Mouse (Mus musculus) neural tube, embryonic 15.5 days (tissue): ENCODE results near the gene Slc11a2. TPM values are rescaled to one million over a fixed set of nuclear protein-coding genes. Genes with fewer than 3 reads are reported as not detected.
"Not testable (repeated sequence)": the region's sequence is repeated elsewhere in the genome, so short reads cannot be mapped to it uniquely, and the experiment has no call there.

Experiments used
- ATAC-seq: fragments of 200-750 bp; cut with Nextera tagmentation; 2 replicates; pipeline ENCODE4 v1.8.0; 2017; ENCODE audit warnings: mild to moderate bottlenecking, moderate TSS enrichment, moderate library complexity; ENCODE audit not compliant: low FRiP score
- H3K27ac ChIP-seq: fragments of 300-500 bp; sonication (generic); replicated peaks from 2 replicates; pipeline ENCODE4 v1.5.1; 2015; ENCODE audit warnings: mild to moderate bottlenecking, inconsistent platforms
- H3K27me3 ChIP-seq: fragments of 300-500 bp; sonication (generic); replicated peaks from 2 replicates; pipeline ENCODE4 v1.6.1; 2015; ENCODE audit warnings: inconsistent platforms
- H3K36me3 ChIP-seq: fragments of 300-500 bp; sonication (generic); 2 replicates; pipeline ENCODE4 v1.6.1; 2015; ENCODE audit warnings: inconsistent platforms
- H3K4me1 ChIP-seq: fragments of 300-500 bp; sonication (generic); 2 replicates; pipeline ENCODE4 v1.6.1; 2015; ENCODE audit warnings: inconsistent platforms
- H3K4me2 ChIP-seq: fragments of 300-500 bp; sonication (generic); 2 replicates; pipeline ENCODE4 v1.6.1; 2015; ENCODE audit warnings: inconsistent platforms, mild to moderate bottlenecking, moderate library complexity
- H3K4me3 ChIP-seq: fragments of 300-500 bp; sonication (generic); replicated peaks from 2 replicates; pipeline ENCODE4 v1.5.1; 2015; ENCODE audit warnings: mild to moderate bottlenecking, inconsistent platforms
- H3K9ac ChIP-seq: fragments of 300-500 bp; sonication (generic); replicated peaks from 2 replicates; pipeline ENCODE4 v1.6.1; 2015; ENCODE audit warnings: mild to moderate bottlenecking, inconsistent platforms
- H3K9me3 ChIP-seq: fragments of 300-500 bp; sonication (generic); replicated peaks from 2 replicates; pipeline ENCODE4 v1.6.1; 2016; ENCODE audit warnings: inconsistent platforms
- WGBS: fragments of 180-500 bp; shearing (Covaris S2); methylation state at CpG from one replicate; pipeline ENCODE4 v1.1.7; 2015; ENCODE audit warnings: mixed read lengths; 5-methylcytosine and 5-hydroxymethylcytosine counted together
- polyA plus RNA-seq: library from polyadenylated mRNA; unstranded; fragments of >200 nt; fragmentation: Nextera tagmentation; extraction: Ambion mirVana; gene quantifications from 2 replicates; pipeline ENCODE4 v1.2.1, GENCODE M21; 2015

Gene Slc11a2
- polyA plus RNA-seq, 1 experiment from 2014 or later: 23.5 TPM

DNA sequence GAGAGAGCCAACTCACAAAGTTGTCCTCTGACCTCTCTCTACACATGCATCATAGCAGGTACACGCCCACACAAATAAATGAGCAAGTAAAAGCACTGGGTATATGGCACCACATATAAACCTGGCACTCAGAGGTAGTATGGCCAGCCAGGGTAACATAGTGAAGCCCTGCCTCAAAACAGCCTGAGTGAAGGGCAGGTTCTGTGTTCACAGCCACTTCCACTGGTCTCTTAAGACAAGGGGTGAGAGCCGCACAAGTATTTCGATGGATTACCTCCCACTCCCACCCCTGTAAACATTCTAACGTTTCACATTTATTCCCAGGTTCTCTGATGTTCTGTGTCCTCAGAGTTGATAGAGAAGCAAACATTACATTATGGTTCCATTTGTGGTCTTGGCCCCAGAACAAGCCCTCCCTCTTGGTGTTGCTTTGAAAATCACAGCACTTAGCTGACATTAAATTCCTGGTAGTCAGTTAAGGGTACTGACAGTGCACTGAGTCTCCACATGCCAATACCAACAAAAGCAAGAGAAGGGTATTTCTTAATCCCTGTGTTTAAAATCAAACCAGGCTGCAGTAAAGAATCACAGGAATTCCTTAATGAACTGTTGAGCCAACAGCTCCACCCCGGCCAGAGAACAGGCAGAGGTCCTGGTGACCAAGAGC lies 83.4 kb downstream of the Slc11a2 start:
- H3K36me3 ChIP-seq, ATAC-seq, H3K27me3 ChIP-seq, H3K4me1 ChIP-seq, H3K4me2 ChIP-seq, H3K4me3 ChIP-seq, H3K9ac ChIP-seq, H3K27ac ChIP-seq, H3K9me3 ChIP-seq: not testable (repeated sequence)
- 86% methylated on average over 4 of the region's 5 CpGs for WGBS

Other genes starting within 250 kb of the Slc11a2 start
- gene Atf1, start 197.3 kb downstream of the Slc11a2 start, polyA plus RNA-seq: 13.3 and 22.0 TPM in 2 replicates
- gene Tmprss12, start 144.2 kb downstream of the Slc11a2 start, polyA plus RNA-seq: not detected in 2 replicates
- 3.8 and 5.4 TPM in 2 replicates for gene Mettl7a1, start 120.9 kb downstream of the Slc11a2 start, polyA plus RNA-seq
- gene Mettl7a3, start 90.1 kb downstream of the Slc11a2 start, polyA plus RNA-seq: 0.32 and 0.64 TPM in 2 replicates
- gene Methig1, start 71.9 kb downstream of the Slc11a2 start, polyA plus RNA-seq: 1.1 and 1.7 TPM in 2 replicates
- gene Mettl7a2, start 71.9 kb downstream of the Slc11a2 start, polyA plus RNA-seq: not detected in 2 replicates
- gene Higd1c, start 60.5 kb downstream of the Slc11a2 start, polyA plus RNA-seq: 1.8 TPM in 1 of 2 replicates, not detected in the other
- gene Gm5475, start 2.9 kb downstream of the Slc11a2 start, polyA plus RNA-seq: 0.08 and 0.23 TPM in 2 replicates
- gene Letmd1, start 44.0 kb upstream of the Slc11a2 start, polyA plus RNA-seq: 50.6 and 57.2 TPM in 2 replicates
- gene Csrnp2, start 70.4 kb upstream of the Slc11a2 start, polyA plus RNA-seq: 34.1 and 37.9 TPM in 2 replicates
- 32.4 and 34.8 TPM in 2 replicates for gene Tfcp2, start 126.9 kb upstream of the Slc11a2 start, polyA plus RNA-seq
- gene Pou6f1, start 174.9 kb upstream of the Slc11a2 start, polyA plus RNA-seq: 26.0 and 32.4 TPM in 2 replicates
- 99.3 and 144 TPM in 2 replicates for gene Dazap2, start 190.3 kb upstream of the Slc11a2 start, polyA plus RNA-seq
- gene Smagp, start 211.9 kb upstream of the Slc11a2 start, polyA plus RNA-seq: 3.0 and 7.4 TPM in 2 replicates
- gene Bin2, start 244.5 kb upstream of the Slc11a2 start, polyA plus RNA-seq: 2.6 and 11.0 TPM in 2 replicates